Mouse (Mus musculus): ENCODE measurements around the gene Il5ra. TPM values are rescaled to one million over a fixed set of nuclear protein-coding genes. Genes with fewer than 3 reads are reported as not detected.
A peak's percentile ranks its signal among the peaks of the same experiment; 100 is the strongest.

The Il5ra gene
- polyA plus RNA-seq, 1 experiment: 1.1 TPM

DNA sequence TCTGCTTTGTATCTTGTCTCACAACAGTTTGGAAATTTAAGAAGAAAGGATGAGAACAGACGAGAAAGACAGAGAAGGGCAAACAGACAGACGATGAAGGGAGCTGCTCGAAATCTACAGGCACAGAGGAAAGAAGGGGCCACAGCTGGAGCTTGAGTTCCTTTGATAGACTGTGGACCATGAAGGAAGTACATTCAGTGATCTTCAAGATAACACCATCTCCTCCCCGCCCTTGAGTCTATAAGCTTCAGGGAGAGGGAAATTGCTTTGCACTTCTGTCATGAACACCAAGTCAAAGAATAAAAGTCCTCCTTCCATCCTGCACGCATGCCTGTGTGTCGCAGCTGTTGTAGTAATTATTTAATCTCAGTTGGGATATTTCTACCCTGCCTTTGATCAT is 22.8 kb downstream of the Il5ra start:
- no peak for DNase-seq (ENCODE audit: low read depth in 1 of 2, low spot score in 2 of 2)
- TF ChIP-seq POLR2A (IDR thresholded peaks at IDR 0.05; ENCODE audit: low read depth, low read length) (no peak), CTCF (IDR thresholded peaks at IDR 0.05; ENCODE audit: extremely low read depth, insufficient read depth, insufficient read length, insufficient replicate concordance) (no peak)
- Histone ChIP-seq H3K27ac (ENCODE audit: insufficient read depth, low read length) (peak overlapping the region; percentile 77), H3K27me3 (ENCODE audit: control insufficient read depth, insufficient read depth, low read length) (no peaks in the 10 kb centered on the region), H3K4me1 (ENCODE audit: control insufficient read depth, insufficient read depth, insufficient read length) (peaks cover 15% of the 10 kb centered on the region), H3K36me3 (ENCODE audit: control insufficient read depth, insufficient read depth, low read length) (no peaks in the 10 kb centered on the region), H3K4me3 (ENCODE audit: extremely low read depth, insufficient read depth, insufficient read length) (peak overlapping the region; percentile 55)
- WGBS: 12% methylated on average over 6 of the region's 6 CpGs

DNA sequence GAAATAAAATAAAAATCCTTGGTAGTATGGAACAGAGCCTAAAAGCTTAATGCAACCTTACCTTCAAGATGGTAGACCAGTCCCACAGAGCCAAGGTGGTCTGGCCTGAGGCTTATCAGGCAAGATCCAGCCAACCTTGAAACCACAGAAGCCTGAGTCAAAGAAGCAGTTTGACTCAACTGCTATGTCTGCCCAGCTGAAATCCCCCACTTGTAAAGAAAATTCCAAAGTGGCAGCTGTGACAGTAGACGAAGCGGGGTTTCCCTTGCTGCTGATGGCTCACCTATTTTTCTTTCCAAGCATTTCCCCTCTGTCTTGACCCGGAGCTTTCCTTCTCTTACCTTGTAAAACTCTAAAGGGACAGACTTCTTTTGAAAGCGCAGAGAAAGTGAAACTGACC is 23.2 kb downstream of the Il5ra start:
- no peaks in the 10 kb centered on the region for H3K27me3 ChIP-seq (ENCODE audit: control insufficient read depth, insufficient read depth, low read length)
- H3K4me1 ChIP-seq (ENCODE audit: control insufficient read depth, insufficient read depth, insufficient read length): peaks cover 15% of the 10 kb centered on the region
- peak overlapping the region; percentile 55 for H3K4me3 ChIP-seq (ENCODE audit: extremely low read depth, insufficient read depth, insufficient read length)
- no peak for DNase-seq (ENCODE audit: low read depth in 1 of 2, low spot score in 2 of 2)
- WGBS: 30% methylated on average over 4 of the region's 4 CpGs
- peak overlapping the region; percentile 77 for H3K27ac ChIP-seq (ENCODE audit: insufficient read depth, low read length)
- TF ChIP-seq CTCF (IDR thresholded peaks at IDR 0.05; ENCODE audit: extremely low read depth, insufficient read depth, insufficient read length, insufficient replicate concordance) (no peak), POLR2A (IDR thresholded peaks at IDR 0.05; ENCODE audit: low read depth, low read length) (no peak)
- no peaks in the 10 kb centered on the region for H3K36me3 ChIP-seq (ENCODE audit: control insufficient read depth, insufficient read depth, low read length)

DNA sequence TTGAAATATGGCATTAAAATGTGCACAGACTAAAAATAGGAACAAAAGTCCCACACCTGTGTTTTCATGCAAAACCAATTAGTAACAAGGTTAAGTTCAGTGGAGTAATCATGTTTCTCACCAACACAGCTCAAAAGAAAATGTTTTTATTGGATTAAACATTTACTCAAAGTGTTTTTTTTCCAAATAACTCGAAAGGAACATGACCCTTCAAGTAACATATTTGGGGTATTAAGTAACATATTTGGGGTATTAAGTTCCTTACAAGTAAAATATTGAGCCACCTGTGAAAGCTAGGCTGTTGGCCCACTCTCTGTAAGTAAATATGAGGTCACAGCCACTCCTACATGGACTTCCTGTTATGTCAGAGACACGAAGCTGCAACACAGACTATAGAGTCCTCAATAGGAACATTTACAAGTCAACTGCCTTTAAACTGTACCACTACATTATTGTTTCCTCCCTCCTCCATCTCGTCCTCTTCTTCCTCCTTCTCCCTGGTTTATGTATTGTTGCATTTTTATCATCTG is 43.3 kb downstream of the Il5ra start:
- H3K4me3 ChIP-seq (ENCODE audit: extremely low read depth, insufficient read depth, insufficient read length): no peak overlapping the region
- no peaks in the 10 kb centered on the region for H3K4me1 ChIP-seq (ENCODE audit: control insufficient read depth, insufficient read depth, insufficient read length)
- H3K36me3 ChIP-seq (ENCODE audit: control insufficient read depth, insufficient read depth, low read length): no peaks in the 10 kb centered on the region
- 39% methylated on average over 3 of the region's 3 CpGs for WGBS
- H3K27me3 ChIP-seq (ENCODE audit: control insufficient read depth, insufficient read depth, low read length): no peaks in the 10 kb centered on the region
- TF ChIP-seq POLR2A (IDR thresholded peaks at IDR 0.05; ENCODE audit: low read depth, low read length) (no peak), CTCF (IDR thresholded peaks at IDR 0.05; ENCODE audit: extremely low read depth, insufficient read depth, insufficient read length, insufficient replicate concordance) (no peak)
- no peak for DNase-seq (ENCODE audit: low read depth in 1 of 2, low spot score in 2 of 2)
- H3K27ac ChIP-seq (ENCODE audit: insufficient read depth, low read length): no peak overlapping the region

DNA sequence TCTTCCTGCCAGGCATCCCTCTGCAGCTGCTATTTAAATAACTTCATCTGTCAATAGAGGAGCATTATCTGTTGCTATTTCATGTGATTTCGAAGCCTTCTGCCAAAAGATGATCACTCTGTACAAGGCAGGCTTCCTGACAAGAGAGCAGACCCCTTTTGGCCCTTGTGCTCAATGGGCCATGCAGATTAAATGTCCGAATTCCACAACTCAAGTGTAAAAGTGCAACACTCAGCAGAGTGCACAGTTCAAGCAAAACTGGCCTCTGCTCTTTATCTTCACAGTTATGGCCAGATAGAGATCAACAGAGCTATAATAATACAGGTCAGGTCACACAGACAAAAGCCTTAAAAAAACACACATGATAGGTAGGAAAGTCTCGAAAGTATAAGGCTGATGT is 46.9 kb downstream of the Il5ra start:
- H3K27me3 ChIP-seq (ENCODE audit: control insufficient read depth, insufficient read depth, low read length): no peaks in the 10 kb centered on the region
- no peak for TF ChIP-seq POLR2A (IDR thresholded peaks at IDR 0.05; ENCODE audit: low read depth, low read length)
- no peak for TF ChIP-seq CTCF (IDR thresholded peaks at IDR 0.05; ENCODE audit: extremely low read depth, insufficient read depth, insufficient read length, insufficient replicate concordance)
- H3K36me3 ChIP-seq (ENCODE audit: control insufficient read depth, insufficient read depth, low read length): no peaks in the 10 kb centered on the region
- no peaks in the 10 kb centered on the region for H3K4me1 ChIP-seq (ENCODE audit: control insufficient read depth, insufficient read depth, insufficient read length)
- WGBS: 78% methylated on average over 3 of the region's 3 CpGs
- no peak overlapping the region for H3K4me3 ChIP-seq (ENCODE audit: extremely low read depth, insufficient read depth, insufficient read length)
- no peak overlapping the region for H3K27ac ChIP-seq (ENCODE audit: insufficient read depth, low read length)
- DNase-seq (ENCODE audit: low read depth in 1 of 2, low spot score in 2 of 2): no peak

DNA sequence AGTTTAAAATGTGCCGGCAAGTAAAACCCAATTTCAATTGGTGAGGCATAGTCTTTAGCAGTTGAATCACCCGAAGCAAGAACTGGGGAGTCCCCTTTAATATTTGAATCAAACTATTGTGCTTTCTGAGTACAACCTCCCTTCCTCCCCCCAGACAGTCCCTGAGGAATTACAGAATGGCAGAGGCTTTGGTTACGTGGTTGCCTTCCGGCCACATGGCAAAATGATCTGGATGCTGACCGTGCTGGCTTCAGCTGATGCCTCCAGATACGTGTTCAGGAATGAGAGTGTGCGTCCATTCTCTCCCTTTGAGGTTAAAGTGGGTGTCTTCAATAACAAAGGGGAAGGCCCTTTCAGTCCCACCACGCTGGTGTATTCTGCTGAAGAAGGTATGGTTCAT is 73.3 kb downstream of the Il5ra start:
- no peak for DNase-seq (ENCODE audit: low read depth in 1 of 2, low spot score in 2 of 2)
- WGBS: 83% methylated on average over 8 of the region's 8 CpGs
- H3K27ac ChIP-seq (ENCODE audit: insufficient read depth, low read length): no peak overlapping the region
- no peak overlapping the region for H3K4me3 ChIP-seq (ENCODE audit: extremely low read depth, insufficient read depth, insufficient read length)
- TF ChIP-seq POLR2A (IDR thresholded peaks at IDR 0.05; ENCODE audit: low read depth, low read length): no peak
- TF ChIP-seq CTCF (IDR thresholded peaks at IDR 0.05; ENCODE audit: extremely low read depth, insufficient read depth, insufficient read length, insufficient replicate concordance): no peak
- no peaks in the 10 kb centered on the region for H3K4me1 ChIP-seq (ENCODE audit: control insufficient read depth, insufficient read depth, insufficient read length)
- no peaks in the 10 kb centered on the region for H3K36me3 ChIP-seq (ENCODE audit: control insufficient read depth, insufficient read depth, low read length)
- H3K27me3 ChIP-seq (ENCODE audit: control insufficient read depth, insufficient read depth, low read length): no peaks in the 10 kb centered on the region

DNA sequence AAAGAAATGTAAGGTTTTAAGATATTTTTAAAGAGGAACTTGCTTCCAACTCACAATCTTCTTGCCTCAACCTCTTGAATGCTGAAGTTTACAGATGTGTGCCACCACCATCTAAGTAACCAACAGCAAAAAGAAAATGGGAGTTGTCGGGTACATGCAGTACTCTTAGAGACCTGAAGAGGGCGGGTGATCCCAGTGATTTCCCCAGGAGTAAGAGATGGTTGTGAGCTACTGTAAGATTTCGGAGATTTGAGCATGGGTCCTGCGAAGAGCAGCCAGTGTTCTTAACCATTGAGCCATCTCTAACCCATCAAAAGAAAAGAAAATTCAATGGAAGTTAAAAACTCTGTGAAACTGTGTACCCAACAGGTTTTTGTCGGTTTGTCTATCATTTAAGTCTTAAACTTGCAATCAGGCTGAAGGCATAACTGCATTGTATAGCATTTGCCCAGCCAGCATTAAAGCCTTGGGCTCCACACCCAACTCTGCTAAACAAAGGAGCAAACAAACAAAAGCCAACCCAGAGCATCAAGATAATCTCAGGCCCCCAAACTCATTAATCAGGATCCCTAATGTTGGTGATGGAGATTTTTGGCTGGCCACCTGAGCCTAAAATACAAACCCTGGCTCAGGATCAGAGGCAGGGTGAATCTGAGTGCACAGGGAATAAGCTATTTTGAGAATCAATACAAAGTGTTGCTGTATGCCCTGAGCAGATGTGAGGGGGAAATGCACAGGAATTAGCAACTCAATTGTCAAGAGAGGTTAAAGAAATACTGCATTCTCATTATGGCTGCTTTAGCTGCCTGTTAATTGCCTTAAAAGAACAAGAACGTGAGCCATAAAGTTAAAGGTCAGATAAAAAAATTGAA is 84.8 kb downstream of the Il5ra start:
- no peaks in the 10 kb centered on the region for H3K27me3 ChIP-seq (ENCODE audit: control insufficient read depth, insufficient read depth, low read length)
- 23% methylated on average over 6 of the region's 6 CpGs for WGBS
- no peaks in the 10 kb centered on the region for H3K36me3 ChIP-seq (ENCODE audit: control insufficient read depth, insufficient read depth, low read length)
- no peak overlapping the region for H3K4me3 ChIP-seq (ENCODE audit: extremely low read depth, insufficient read depth, insufficient read length)
- no peaks in the 10 kb centered on the region for H3K4me1 ChIP-seq (ENCODE audit: control insufficient read depth, insufficient read depth, insufficient read length)
- TF ChIP-seq CTCF (IDR thresholded peaks at IDR 0.05; ENCODE audit: extremely low read depth, insufficient read depth, insufficient read length, insufficient replicate concordance) (peak; percentile 56; the same call in 1 of the 2 replicates), POLR2A (IDR thresholded peaks at IDR 0.05; ENCODE audit: low read depth, low read length) (no peak)
- DNase-seq (ENCODE audit: low read depth in 1 of 2, low spot score in 2 of 2): peak; percentile 31 to 59
- no peak overlapping the region for H3K27ac ChIP-seq (ENCODE audit: insufficient read depth, low read length)

Other genes with a start within 250 kb of the Il5ra start
- gene Trnt1, start 20.1 kb upstream of the Il5ra start, polyA plus RNA-seq (2012; rRNA removed): 9.0 and 10.5 TPM in 2 replicates
- gene Crbn, start 51.0 kb upstream of the Il5ra start, polyA plus RNA-seq (2012; rRNA removed): 4.6 and 7.7 TPM in 2 replicates

Data from spleen, adult 2 months (tissue).